Mouse (Mus musculus): ENCODE results near the gene Zcchc18. TPM values are rescaled to one million over a fixed set of nuclear protein-coding genes. Genes with fewer than 3 reads are reported as not detected.
A peak's percentile ranks its signal among the peaks of the same experiment; 100 is the strongest.
"Not testable (repeated sequence)": the region's sequence is repeated elsewhere in the genome, so short reads cannot be mapped to it uniquely, and the experiment has no call there.

The Zcchc18 gene
- total RNA-seq (2017), result 1.5 to 16.1 TPM (median 3.5 TPM) in 3 replicates

DNA sequence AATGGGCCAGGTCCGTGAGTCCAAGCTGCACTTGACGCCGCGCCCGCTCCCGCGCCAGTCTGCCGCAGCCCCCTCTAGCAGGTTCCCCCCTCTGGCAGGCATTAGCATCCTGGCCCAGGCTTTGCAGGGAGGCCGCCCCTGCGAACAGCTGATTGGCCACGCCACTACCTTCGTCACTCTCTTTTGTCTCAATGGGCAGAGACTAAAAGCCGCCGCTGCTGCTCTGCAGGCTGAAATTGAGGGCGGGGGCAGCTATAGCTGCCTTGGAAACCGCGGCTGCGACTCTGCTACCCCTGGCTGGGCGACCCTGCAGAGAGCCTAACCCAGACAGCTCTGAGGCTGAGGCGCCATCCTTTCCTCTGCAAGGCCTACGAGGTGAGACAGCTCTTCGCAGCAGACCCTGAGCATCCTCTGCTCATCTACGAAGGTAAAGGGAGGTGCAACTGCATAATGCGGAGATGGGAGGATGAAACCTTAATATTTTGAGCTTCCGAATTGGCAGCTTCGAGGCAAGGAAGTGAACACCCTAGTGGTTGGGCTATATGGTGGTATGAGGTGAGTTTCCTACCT, at the start of gene Zcchc18:
Gene Zcchc18 (plus strand): TSS at position 178 of the 570 bp plus-strand sequence.
- 0 out of 2 replicates have a peak, but pooled peaks have one; percentile 53 for ATAC-seq (replicated peaks; ENCODE audit: insufficient number of reproducible peaks, low FRiP score, low TSS enrichment, poor library complexity, severe bottlenecking)

DNA sequence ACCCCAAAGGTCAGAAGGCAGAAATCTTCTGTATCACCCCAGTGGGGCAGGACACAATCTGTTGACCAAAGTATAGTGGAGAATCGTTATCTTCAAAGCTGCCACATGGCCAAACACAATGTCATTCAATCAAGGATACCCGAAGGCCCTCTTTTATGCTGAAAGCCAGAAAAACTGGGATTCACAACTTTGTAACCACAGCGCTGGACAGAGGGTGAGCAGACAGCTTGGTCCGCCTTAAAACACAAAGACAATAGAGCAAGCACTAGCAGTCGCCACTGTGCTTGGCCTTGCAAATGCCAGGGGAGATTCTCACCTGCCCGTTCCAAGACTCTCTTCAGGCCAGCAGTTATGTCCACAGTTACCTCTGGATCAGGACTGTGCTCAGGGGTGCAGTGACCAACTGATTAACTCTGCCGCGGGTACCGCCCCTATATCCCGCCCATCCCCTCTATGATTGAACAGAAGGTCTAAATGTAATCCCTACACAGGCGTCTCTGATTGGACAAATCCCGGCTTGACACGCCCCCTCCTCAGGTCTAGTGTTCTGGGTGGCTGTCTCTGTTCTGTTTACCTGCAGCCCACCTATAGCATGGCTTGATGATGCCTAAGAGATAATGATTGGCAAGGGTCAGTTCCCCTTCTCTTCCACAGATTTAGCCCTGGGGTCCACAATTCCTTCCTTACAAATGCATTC, 35.2 kb upstream of the Zcchc18 start:
- ATAC-seq (replicated peaks; ENCODE audit: insufficient number of reproducible peaks, low FRiP score, low TSS enrichment, poor library complexity, severe bottlenecking), result not testable (repeated sequence)

DNA sequence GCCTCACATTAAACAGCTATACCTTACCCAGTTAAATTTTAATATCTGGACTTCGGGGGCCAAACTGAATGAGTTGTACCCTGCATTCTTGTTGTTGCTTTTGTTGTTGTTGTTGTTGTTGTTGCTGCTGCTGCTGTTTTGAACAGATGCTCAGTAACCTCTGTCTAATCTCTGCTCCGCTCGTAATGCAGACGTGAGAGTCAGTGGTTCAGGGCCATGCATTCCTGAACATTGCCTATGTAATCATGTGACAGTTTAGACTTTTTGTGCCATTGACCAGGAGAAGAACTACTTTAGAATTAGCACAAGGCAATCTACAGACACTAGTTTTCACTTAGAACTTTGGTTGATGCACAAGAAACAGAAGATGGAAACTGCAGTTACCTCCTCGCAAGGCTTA, 34.7 kb upstream of the Zcchc18 start:
- ATAC-seq (replicated peaks; ENCODE audit: insufficient number of reproducible peaks, low FRiP score, low TSS enrichment, poor library complexity, severe bottlenecking), result not testable (repeated sequence)

DNA sequence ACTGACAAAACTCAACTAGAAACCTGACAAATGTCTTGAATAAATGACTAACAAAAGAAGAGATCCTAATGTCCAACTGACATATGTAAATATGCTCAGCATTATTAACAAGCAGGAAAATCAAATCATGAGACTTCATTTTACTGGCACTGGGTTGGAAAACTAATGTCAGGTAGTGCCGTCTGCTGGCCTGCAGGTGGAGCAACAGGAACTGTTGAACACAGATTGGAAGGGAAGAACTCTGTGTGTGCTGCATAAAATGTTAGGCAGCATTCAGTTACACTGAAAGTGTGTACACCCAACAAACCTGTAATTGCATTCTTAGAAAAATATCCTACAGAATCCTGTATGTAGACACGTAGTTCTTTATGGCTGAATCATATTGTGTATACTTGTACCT, 33.3 kb upstream of the Zcchc18 start:
- ATAC-seq (replicated peaks; ENCODE audit: insufficient number of reproducible peaks, low FRiP score, low TSS enrichment, poor library complexity, severe bottlenecking), result no peak

DNA sequence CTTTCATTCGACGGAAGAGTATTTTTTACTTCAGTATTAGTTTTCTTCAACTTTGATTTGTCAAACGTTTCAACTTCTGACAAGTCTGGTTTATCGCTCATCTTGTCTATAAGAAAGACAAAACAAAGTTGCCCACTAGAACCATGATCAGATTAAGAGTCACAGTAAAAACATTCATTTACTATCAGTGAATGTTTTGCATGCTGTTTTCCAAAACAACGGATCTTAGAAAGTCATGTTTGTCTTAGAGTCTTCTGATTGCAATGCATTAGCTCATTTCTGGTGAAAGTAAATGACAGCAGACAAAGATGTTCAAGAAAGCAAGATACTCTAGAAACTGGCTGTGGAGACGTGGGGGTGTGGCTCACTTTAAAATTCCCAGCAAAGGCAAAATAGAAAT, 17.6 kb upstream of the Zcchc18 start, which contains the start of gene Tmsb15b2:
Gene Tmsb15b2 (minus strand): TSS at position 101 of the 400 bp plus-strand sequence.
- not testable (repeated sequence) for ATAC-seq (replicated peaks; ENCODE audit: insufficient number of reproducible peaks, low FRiP score, low TSS enrichment, poor library complexity, severe bottlenecking)

- peak; percentile 89 for ATAC-seq (replicated peaks; ENCODE audit: insufficient number of reproducible peaks, low FRiP score, low TSS enrichment, poor library complexity, severe bottlenecking)
Observed at GRCm38 (mm10) chrX:136976424-136977084, 16.4 kb upstream of the Zcchc18 start, which contains the start of the genes Tmsb15l and Tmsb15b1. Gene Tmsb15l (minus strand): TSS chrX:136976869. Gene Tmsb15b1 (minus strand): TSS chrX:136976874.

DNA sequence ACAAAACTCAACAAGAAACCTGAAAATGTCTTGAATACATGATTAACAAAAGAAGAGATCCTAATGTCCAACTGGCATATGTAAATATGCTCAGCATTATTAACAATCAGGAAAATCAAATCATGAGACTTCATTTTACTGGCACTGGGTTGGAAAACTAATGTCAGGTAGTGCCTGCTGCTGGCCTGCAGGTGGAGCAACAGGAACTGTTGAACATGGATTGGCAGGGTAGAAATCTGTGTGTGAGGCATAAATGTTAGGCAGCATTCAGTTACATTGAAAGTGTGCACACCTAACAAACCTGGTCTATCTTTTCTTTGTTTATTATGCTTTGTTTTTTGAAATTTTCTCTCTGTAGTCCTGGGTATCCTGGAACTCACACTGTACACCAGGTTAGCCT, 14.3 kb upstream of the Zcchc18 start:
- ATAC-seq (replicated peaks; ENCODE audit: insufficient number of reproducible peaks, low FRiP score, low TSS enrichment, poor library complexity, severe bottlenecking), result no peak

- peak; percentile 70 for ATAC-seq (replicated peaks; ENCODE audit: insufficient number of reproducible peaks, low FRiP score, low TSS enrichment, poor library complexity, severe bottlenecking)
Observed at GRCm38 (mm10) chrX:136986039-136986438, 6.9 kb upstream of the Zcchc18 start.

DNA sequence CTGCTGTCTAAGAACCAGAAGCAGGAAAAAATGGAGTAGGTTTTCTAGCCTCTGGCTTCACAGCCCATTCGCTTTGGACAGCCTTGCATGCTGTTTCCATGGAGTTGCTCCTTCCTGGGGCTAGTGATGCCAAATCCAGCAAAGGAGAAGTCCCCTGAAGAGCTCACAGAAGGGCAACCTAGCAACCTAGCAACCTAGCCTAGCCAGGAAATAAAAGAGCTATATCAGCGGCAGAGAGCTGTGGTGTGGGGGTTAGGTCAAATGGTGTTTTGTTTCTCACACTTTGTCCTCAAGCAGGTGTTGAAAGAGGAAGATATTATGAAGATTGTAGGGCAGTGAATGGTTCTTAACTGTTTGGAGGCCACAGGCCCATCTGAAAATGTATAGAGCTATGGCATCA, 1.7 kb upstream of the Zcchc18 start:
- no peak for ATAC-seq (replicated peaks; ENCODE audit: insufficient number of reproducible peaks, low FRiP score, low TSS enrichment, poor library complexity, severe bottlenecking)

DNA sequence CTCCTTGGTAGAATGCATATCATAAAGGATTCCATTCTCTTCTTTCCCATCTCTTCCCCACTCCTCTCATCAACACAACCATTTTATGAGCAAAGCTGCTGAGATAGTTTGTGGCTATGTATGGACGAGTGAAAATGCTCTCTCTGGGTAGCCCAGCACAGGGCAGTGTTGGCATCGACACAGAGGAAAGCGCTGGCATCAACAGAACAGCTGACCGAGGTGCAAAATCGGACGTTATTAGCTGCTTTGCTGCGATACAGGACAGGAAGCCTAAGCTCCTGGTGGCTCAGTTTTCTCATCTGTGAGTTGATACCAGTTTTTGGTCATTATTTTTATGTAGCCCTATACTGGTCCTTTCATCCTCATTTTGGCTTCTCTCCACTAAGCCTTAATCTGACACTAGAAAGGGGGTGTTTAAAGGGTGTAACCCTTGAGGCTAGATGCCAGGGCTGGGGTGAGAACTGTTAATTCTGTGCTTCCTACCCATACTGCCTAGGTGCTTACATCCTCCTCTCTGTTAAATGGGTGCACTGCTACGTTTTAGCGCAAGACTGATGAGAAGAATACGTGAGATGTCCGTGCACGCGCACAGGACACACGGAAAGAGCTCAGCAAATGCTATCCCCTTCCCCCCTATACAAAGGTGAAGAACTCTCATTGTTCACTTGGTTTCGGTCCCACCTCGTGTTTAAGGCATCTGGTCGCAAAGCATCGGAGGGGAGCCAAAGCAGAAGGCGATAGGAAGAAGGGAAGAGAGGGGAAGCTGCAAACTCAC, 577 bp upstream of the Zcchc18 start:
- no peak for ATAC-seq (replicated peaks; ENCODE audit: insufficient number of reproducible peaks, low FRiP score, low TSS enrichment, poor library complexity, severe bottlenecking)

GRCm38 (mm10) chrX:136993641-136994040, 686 bp downstream of the Zcchc18 start:
- no peak for ATAC-seq (replicated peaks; ENCODE audit: insufficient number of reproducible peaks, low FRiP score, low TSS enrichment, poor library complexity, severe bottlenecking)

DNA sequence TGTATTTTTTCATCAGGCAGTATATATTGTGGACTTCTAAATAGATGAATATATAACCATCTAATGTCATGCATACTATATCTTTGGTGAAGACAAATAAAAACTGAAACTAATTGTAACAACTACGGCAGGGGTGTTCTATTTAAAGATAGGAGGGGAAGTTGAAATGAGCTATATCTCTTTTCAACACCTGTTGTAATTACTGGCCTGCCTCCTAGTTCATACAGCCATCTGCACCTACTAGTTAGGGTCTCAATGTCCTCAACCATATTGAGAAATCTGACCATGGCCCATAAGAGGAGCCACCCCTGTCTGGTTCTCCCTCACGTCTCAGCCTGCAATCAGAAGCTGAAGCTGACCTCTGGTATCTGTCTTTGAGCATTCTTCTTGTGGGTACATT, 3.3 kb downstream of the Zcchc18 start:
- ATAC-seq (replicated peaks; ENCODE audit: insufficient number of reproducible peaks, low FRiP score, low TSS enrichment, poor library complexity, severe bottlenecking), result no peak

DNA sequence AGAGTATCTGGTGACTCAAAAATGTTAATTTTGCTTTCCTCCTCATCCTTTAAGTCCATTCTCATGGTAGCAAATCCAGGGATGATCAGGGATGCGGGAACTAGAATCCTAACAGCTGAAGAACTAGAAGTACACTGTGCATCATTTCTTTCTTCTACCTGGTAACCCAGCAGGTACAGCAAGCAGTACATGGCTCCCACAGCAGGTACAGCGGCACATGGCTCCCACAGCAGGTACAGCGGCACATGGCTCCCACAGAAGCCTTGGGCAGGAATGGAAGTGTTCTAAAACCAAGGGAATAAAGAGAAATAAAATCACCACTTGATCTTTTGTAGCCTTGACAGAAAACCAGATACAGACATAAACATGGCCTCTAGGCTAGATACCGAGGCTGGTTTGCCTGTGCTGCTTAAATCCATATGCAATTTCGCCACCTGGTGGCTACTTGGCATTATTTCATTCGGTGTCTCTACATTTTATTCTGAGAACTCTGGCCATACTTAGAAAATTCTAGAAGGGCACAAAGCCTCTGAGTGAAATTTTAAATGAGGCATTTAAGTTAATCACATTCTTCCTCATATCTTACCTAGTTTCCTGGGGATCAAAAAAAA, 22.2 kb downstream of the Zcchc18 start:
- ATAC-seq (replicated peaks; ENCODE audit: insufficient number of reproducible peaks, low FRiP score, low TSS enrichment, poor library complexity, severe bottlenecking), result no peak; the same call in 1 of the 2 replicates

- no peak for ATAC-seq (replicated peaks; ENCODE audit: insufficient number of reproducible peaks, low FRiP score, low TSS enrichment, poor library complexity, severe bottlenecking)
Observed at GRCm38 (mm10) chrX:137017668-137018067, 24.7 kb downstream of the Zcchc18 start.

DNA sequence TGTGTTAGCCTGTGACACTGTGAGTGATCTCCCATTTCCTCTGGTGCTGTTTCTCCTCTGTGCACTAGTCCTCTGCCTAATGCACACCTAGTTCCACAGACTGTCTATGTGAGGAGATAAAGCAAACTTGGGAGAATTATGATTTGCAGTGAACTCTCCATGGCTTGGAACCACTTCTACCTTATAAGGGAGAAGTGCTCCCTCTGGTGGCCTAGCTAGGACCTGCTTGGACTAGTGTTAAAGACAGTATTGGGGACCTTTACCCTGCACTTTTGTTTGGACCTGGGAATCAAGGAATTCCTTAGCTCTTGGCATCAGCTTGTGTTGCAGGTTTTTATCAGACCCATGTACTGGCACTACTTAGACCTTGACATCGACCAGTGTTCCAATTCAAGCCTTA, 26.4 kb downstream of the Zcchc18 start:
- ATAC-seq (replicated peaks; ENCODE audit: insufficient number of reproducible peaks, low FRiP score, low TSS enrichment, poor library complexity, severe bottlenecking), result no peak

- ATAC-seq (replicated peaks; ENCODE audit: insufficient number of reproducible peaks, low FRiP score, low TSS enrichment, poor library complexity, severe bottlenecking), result no peak
Observed at GRCm38 (mm10) chrX:137030916-137031315, 38.0 kb downstream of the Zcchc18 start.

- ATAC-seq (replicated peaks; ENCODE audit: insufficient number of reproducible peaks, low FRiP score, low TSS enrichment, poor library complexity, severe bottlenecking), result no peak
Observed at GRCm38 (mm10) chrX:137031726-137032125, 38.8 kb downstream of the Zcchc18 start.

DNA sequence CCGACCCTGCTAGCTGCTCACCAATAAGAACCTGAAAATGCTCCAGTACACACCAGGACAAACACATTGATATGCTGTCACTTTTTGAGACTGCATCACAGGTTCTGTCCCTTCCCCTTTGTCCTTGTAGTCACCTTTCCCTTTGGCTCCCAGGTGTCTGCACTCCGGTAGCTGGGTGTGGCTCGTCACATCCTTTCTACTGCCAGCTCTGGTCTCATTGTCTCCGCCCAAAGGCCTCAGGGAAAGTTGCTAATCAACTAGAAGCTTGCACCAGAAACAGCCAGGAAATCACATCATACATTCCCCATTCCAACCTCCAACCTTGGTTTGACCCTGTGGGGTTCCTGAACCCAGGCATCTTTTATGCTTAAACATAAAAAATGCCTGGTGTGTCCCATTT, 41.4 kb downstream of the Zcchc18 start:
- no peak for ATAC-seq (replicated peaks; ENCODE audit: insufficient number of reproducible peaks, low FRiP score, low TSS enrichment, poor library complexity, severe bottlenecking)
